Mouse (Mus musculus): Measurements from ENCODE around the gene Bcl2l15.
"Not testable (repeated sequence)": the region's sequence is repeated elsewhere in the genome, so short reads cannot be mapped to it uniquely, and the experiment has no call there.

The Bcl2l15 gene

GRCm38 (mm10) chr3:103832426-103832825 lies at the start of gene Bcl2l15:
Bcl2l15 (plus strand) TSS chr3:103832601.
- DNase-seq (ENCODE audit: inconsistent ontology term), result no peak

GRCm38 (mm10) chr3:103782844-103783609 lies 49.4 kb upstream of the Bcl2l15 start:
- no peak for DNase-seq (ENCODE audit: inconsistent ontology term)

GRCm38 (mm10) chr3:103787225-103787624 lies 45.2 kb upstream of the Bcl2l15 start:
- DNase-seq (ENCODE audit: inconsistent ontology term), result no peak

GRCm38 (mm10) chr3:103789096-103789495 lies 43.3 kb upstream of the Bcl2l15 start:
- DNase-seq (ENCODE audit: inconsistent ontology term), result no peak

GRCm38 (mm10) chr3:103789891-103790345 lies 42.5 kb upstream of the Bcl2l15 start:
- DNase-seq (ENCODE audit: inconsistent ontology term), result peak; percentile 84

- peak; percentile 54 for DNase-seq (ENCODE audit: inconsistent ontology term)
Measured at GRCm38 (mm10) chr3:103790346-103791145, 41.9 kb upstream of the Bcl2l15 start.

GRCm38 (mm10) chr3:103791230-103792110 lies 40.9 kb upstream of the Bcl2l15 start, which contains the start of gene Hipk1:
Hipk1 (minus strand) TSS chr3:103791563.
- peak; percentile 96 for DNase-seq (ENCODE audit: inconsistent ontology term)

- not testable (repeated sequence) for DNase-seq (ENCODE audit: inconsistent ontology term)
Measured at GRCm38 (mm10) chr3:103792111-103792406, 40.3 kb upstream of the Bcl2l15 start.

GRCm38 (mm10) chr3:103792566-103792965 lies 39.8 kb upstream of the Bcl2l15 start:
- DNase-seq (ENCODE audit: inconsistent ontology term), result no peak

- no peak for DNase-seq (ENCODE audit: inconsistent ontology term)
Measured at GRCm38 (mm10) chr3:103796389-103796788, 36.0 kb upstream of the Bcl2l15 start.

- no peak for DNase-seq (ENCODE audit: inconsistent ontology term)
Measured at GRCm38 (mm10) chr3:103799507-103799906, 32.9 kb upstream of the Bcl2l15 start.

- DNase-seq (ENCODE audit: inconsistent ontology term), result peak; percentile 99
Measured at GRCm38 (mm10) chr3:103801631-103802531, 30.5 kb upstream of the Bcl2l15 start.

GRCm38 (mm10) chr3:103802861-103803260 lies 29.5 kb upstream of the Bcl2l15 start:
- peak; percentile 8 for DNase-seq (ENCODE audit: inconsistent ontology term)

GRCm38 (mm10) chr3:103805671-103806070 lies 26.7 kb upstream of the Bcl2l15 start:
- no peak for DNase-seq (ENCODE audit: inconsistent ontology term)

- DNase-seq (ENCODE audit: inconsistent ontology term), result peak; percentile 98
Measured at GRCm38 (mm10) chr3:103808891-103809798, 23.3 kb upstream of the Bcl2l15 start, which contains the start of the genes Dclre1b, Ap4b1 and Gm43064. Dclre1b (minus strand) TSS chr3:103809444. Ap4b1 (plus strand) TSS chr3:103809520. Gm43064 (plus strand) TSS chr3:103809573.

- no peak for DNase-seq (ENCODE audit: inconsistent ontology term)
Measured at GRCm38 (mm10) chr3:103809799-103810150, 22.6 kb upstream of the Bcl2l15 start.

- no peak for DNase-seq (ENCODE audit: inconsistent ontology term)
Measured at GRCm38 (mm10) chr3:103810967-103811366, 21.4 kb upstream of the Bcl2l15 start.

GRCm38 (mm10) chr3:103827548-103827947 lies 4.9 kb upstream of the Bcl2l15 start:
- DNase-seq (ENCODE audit: inconsistent ontology term), result no peak

GRCm38 (mm10) chr3:103829036-103829435 lies 3.4 kb upstream of the Bcl2l15 start:
- DNase-seq (ENCODE audit: inconsistent ontology term), result no peak

- peak; percentile 88 for DNase-seq (ENCODE audit: inconsistent ontology term)
Measured at GRCm38 (mm10) chr3:103830681-103831080, 1.7 kb upstream of the Bcl2l15 start.

Measured in Muller cell, postnatal 12 days (primary cell).